In the genomic region with DNA sequence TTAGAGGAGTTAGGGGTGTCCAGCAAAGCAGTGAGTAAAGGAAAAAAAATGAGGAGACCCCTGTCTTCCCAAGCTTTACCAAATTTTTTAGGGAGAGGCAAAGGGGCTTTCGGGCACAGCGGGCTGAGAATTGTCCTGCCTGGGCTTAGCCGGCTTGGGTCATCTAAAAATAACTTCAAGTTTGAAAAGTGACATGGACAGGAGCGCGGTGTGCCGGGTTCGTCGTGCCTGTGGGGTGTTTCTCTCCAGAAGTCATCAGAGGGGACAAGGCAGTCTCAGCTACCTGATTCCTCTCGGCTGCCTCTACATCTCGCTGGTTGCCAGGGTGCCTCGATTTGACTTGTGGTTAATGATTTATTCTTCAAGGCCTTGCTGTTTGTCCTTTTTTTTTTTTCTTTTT, we compare ENCODE assay signal across 9 mouse cellular contexts. TPM values are rescaled to one million over a fixed set of nuclear protein-coding genes. Genes with fewer than 3 reads are reported as not detected.
DNase-seq lines count a peak whose midpoint lies in the region; ATAC-seq and TF ChIP-seq lines count a peak whose summit lies in the region.
"Had no signal": no experiment of that assay in that cellular context is flagged by ENCODE, and none has a peak within 500 bp of the region (broad histone marks: within the 10 kb centered on the region; RNA-seq: fewer than 3 reads in every experiment).

No protein-coding gene starts in this region.

- H3K27ac ChIP-seq in layer of hippocampus, adult 2 months: no peak overlapping the region
- H3K27ac ChIP-seq in limb, embryonic 12.5 days: no peak overlapping the region
- no peak overlapping the region for H3K27ac ChIP-seq in stomach, embryonic 14.5 days (ENCODE audit: low read length)

- intact Hi-C loops in heart, postnatal 36 days (cut with DNase I): loop anchor here (2.0 to 5.0 kb wide), 3 partner anchors 52 to 235 kb away; no protein-coding TSS in a partner anchor

- TF ChIP-seq CTCF in layer of hippocampus, adult 2 months (conservative IDR thresholded peaks at IDR 0.05): no peak

- 65% methylated on average over 11 of the region's 11 CpGs for WGBS in limb, embryonic 12.5 days
- WGBS in stomach, embryonic 14.5 days: 45% methylated on average over 11 of the region's 11 CpGs

- H3K9me3 ChIP-seq in limb, embryonic 12.5 days: no peaks in the 10 kb centered on the region
- no peaks in the 10 kb centered on the region for H3K9me3 ChIP-seq in stomach, embryonic 14.5 days (ENCODE audit: control insufficient read depth, low read depth, low read length)

- H3K4me2 ChIP-seq in limb, embryonic 12.5 days: peak overlapping the region; percentile 96
- peak overlapping the region; percentile 92 for H3K4me2 ChIP-seq in stomach, embryonic 14.5 days (replicated peaks; ENCODE audit: low read depth, low read length)

- H3K4me3 ChIP-seq in layer of hippocampus, adult 2 months: peak overlapping the region; percentile 61
- H3K4me3 ChIP-seq in limb, embryonic 12.5 days (replicated peaks): peak overlapping the region; percentile 62
- H3K4me3 ChIP-seq in stomach, embryonic 14.5 days (ENCODE audit: low read depth, low read length): peak overlapping the region; percentile 66

- H3K27me3 ChIP-seq in limb, embryonic 12.5 days: peaks cover 54% of the 10 kb centered on the region
- H3K27me3 ChIP-seq in stomach, embryonic 14.5 days (ENCODE audit: control insufficient read depth, insufficient read depth, low read length): no peaks in the 10 kb centered on the region

- no peaks in the 10 kb centered on the region for H3K36me3 ChIP-seq in limb, embryonic 12.5 days
- no peaks in the 10 kb centered on the region for H3K36me3 ChIP-seq in stomach, embryonic 14.5 days (ENCODE audit: control insufficient read depth, insufficient read depth, low read length)

- no peak for ATAC-seq in limb, embryonic 12.5 days (ENCODE audit: insufficient number of reproducible peaks, insufficient read depth, low FRiP score, low TSS enrichment, low read depth)
- ATAC-seq in stomach, embryonic 14.5 days (ENCODE audit: insufficient number of reproducible peaks, insufficient read depth, low FRiP score, low read depth): no peak; the same call in 1 of the 2 replicates

- peaks cover 6% of the 10 kb centered on the region; the same call in 1 of the 2 replicates for H3K4me1 ChIP-seq in limb, embryonic 12.5 days (replicated peaks)
- no peaks in the 10 kb centered on the region for H3K4me1 ChIP-seq in stomach, embryonic 14.5 days (ENCODE audit: control insufficient read depth, insufficient read depth, low read length)

- H3K9ac ChIP-seq in limb, embryonic 12.5 days (replicated peaks): no peak overlapping the region
- H3K9ac ChIP-seq in stomach, embryonic 14.5 days (replicated peaks; ENCODE audit: low read depth, low read length): no peak overlapping the region

- DNase-seq in layer of hippocampus, adult 2 months (ENCODE audit: low spot score in 2 of 2): no peak
- DNase-seq in layer of hippocampus, adult 18-20 months (ENCODE audit: low spot score in 2 of 2): no peak
- peak; percentile 30 to 49 for DNase-seq in heart, postnatal 36 days
- DNase-seq in adrenal gland, adult 18-20 months (ENCODE audit: low spot score in 2 of 2): no peak
- no peak for DNase-seq in right cerebral cortex, adult 2 months (ENCODE audit: low spot score in 2 of 2)
- no peak for DNase-seq in left cerebral cortex, adult 8-10 months (ENCODE audit: low spot score in 2 of 2)

RNA-seq across cellular contexts. Expression of a gene that starts 1.3 kb away (rescaled TPM):
- total RNA-seq in layer of hippocampus, adult 2 months (2021): 10 to 100 TPM; 73.2 to 74.3 TPM
- 10 to 100 TPM; 98.6 to 100.0 TPM for total RNA-seq in layer of hippocampus, adult 18-20 months (2021)
- total RNA-seq in heart, postnatal 36 days (2021): 100 to 1,000 TPM; 355 to 411 TPM
- 2.0 TPM in 2 replicates for polyA plus RNA-seq in limb, embryonic 12.5 days (2016; fragmentation: Nextera tagmentation; extraction: Ambion mirVana)
- 10.1 and 11.0 TPM in 2 replicates for polyA plus RNA-seq in stomach, embryonic 14.5 days (2014; fragmentation: Nextera tagmentation; extraction: Ambion mirVana)
- total RNA-seq in adrenal gland, adult 18-20 months (2021): 1 to 10 TPM; 4.7 to 6.5 TPM
- total RNA-seq in left cerebral cortex, adult 8-10 months (2022): 100 to 1,000 TPM; 201 to 220 (median 213) TPM
- total RNA-seq: common myeloid progenitor, adult 5-6 weeks had no signal

Comparison
In these comparisons a context has a peak if more than half of its experiments do, and no peak if none do; other contexts are left out.
1. DNase-seq: peak in heart, postnatal 36 days (2 of 2); none in layer of hippocampus, adult 2 months (0 of 2), layer of hippocampus, adult 18-20 months (0 of 2), adrenal gland, adult 18-20 months (0 of 2), right cerebral cortex, adult 2 months (0 of 2) and left cerebral cortex, adult 8-10 months (0 of 2).
2. RNA of a gene that starts 1.3 kb away (total RNA-seq): 355 to 411 TPM in heart, postnatal 36 days, 201 to 220 TPM in left cerebral cortex, adult 8-10 months, 98.6 to 100.0 TPM in layer of hippocampus, adult 18-20 months and 73.2 to 74.3 TPM in layer of hippocampus, adult 2 months; 4.7 to 6.5 TPM in adrenal gland, adult 18-20 months; every median in the first group is over 4 times any median in the second.
3. Peak in every context shown above with its lines, with median percentiles within 50 percentile points of each other: H3K4me3 ChIP-seq.